Mouse (Mus musculus) layer of hippocampus, adult 2 months (tissue): ENCODE results near the gene Rin2. TPM values are rescaled to one million over a fixed set of nuclear protein-coding genes. Genes with fewer than 3 reads are reported as not detected.
"Not testable (repeated sequence)": the region's sequence is repeated elsewhere in the genome, so short reads cannot be mapped to it uniquely, and the experiment has no call there.

Experiments
- DNase-seq, 2 experiments: peaks; one replicate each; pipeline ENCODE4 v3.0.0; 2022; ENCODE audit warnings: low spot score in 2 of 2
- H3K27ac ChIP-seq: fragments of 200-600 bp; 2 replicates; pipeline ENCODE4 v1.8.1; 2022
- H3K4me3 ChIP-seq: fragments of 200-600 bp; 2 replicates; pipeline ENCODE4 v1.8.1; 2022; ENCODE audit warnings: mild to moderate bottlenecking
- CTCF ChIP-seq: fragments of 200-600 bp; conservative IDR thresholded peaks from 2 replicates; pipeline ENCODE4 v1.8.1; 2022; ENCODE audit warnings: antibody characterized with exemption, mild to moderate bottlenecking, moderate library complexity
- microRNA-seq, 2 experiments: library from miRNA; unstranded; fragments of <30 nt; microRNA quantifications; one replicate each; pipeline ENCODE4 v1.2.0; 2021
- total RNA-seq, 2 experiments: library from RNA; stranded (reverse); gene quantifications; 2 replicates each; pipeline ENCODE4 v1.2.3; 2021

Gene Rin2
- total RNA-seq, 2 experiments from 2014 or later: 33.3 to 33.9 TPM

- DNase-seq: no peak
- Histone ChIP-seq H3K4me3 (peak within 1 kb of the TSS; percentile 87), H3K27ac (peak within 1 kb of the TSS; percentile 94)
- TF ChIP-seq CTCF: no peak
Observed at GRCm38 (mm10) chr2:145901861-145902260, 226.8 kb downstream of the Rin2 start, which contains the start of gene Naa20. Naa20 (plus strand) TSS chr2:145902099.

GRCm38 (mm10) chr2:145903061-145903901, 228.3 kb downstream of the Rin2 start:
- DNase-seq: peak; percentile 90 to 93
- Histone ChIP-seq H3K4me3 (peak overlapping the region; percentile 87), H3K27ac (peak overlapping the region; percentile 94)
- peak; percentile 88 for TF ChIP-seq CTCF

DNA sequence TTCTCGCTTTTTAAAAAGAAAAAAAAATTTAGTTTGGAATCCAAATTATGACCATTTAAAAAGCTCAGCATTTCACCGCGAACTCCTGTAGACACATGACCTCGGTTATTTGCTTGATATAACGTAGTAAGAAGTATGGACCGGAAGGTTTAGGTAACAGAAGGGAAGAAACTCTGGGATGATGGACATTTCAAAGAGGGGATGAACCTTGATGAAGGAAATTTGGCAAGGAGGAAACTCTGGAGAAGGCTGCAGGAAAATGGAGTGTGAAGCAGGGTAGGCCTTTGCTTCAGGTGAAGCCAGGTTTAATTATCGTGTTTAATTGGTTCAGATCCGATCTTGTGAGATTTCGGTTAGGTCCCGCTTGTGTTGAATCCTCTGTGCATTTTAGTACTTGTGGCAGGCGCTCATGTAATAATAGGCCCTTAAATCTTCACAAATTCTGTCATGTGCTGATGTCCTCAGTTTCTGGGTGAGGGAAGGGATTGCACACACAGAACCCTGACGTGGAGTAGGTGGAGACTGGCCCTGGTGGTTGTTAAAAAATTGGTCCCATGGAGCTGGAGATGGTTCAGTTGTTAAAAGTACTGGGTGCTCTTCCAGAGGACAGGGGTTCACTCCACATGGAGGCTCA, 229.1 kb downstream of the Rin2 start:
- no peak for DNase-seq
- Histone ChIP-seq H3K27ac (peak overlapping the region; percentile 94), H3K4me3 (peak overlapping the region; percentile 87)
- TF ChIP-seq CTCF: no peak

DNA sequence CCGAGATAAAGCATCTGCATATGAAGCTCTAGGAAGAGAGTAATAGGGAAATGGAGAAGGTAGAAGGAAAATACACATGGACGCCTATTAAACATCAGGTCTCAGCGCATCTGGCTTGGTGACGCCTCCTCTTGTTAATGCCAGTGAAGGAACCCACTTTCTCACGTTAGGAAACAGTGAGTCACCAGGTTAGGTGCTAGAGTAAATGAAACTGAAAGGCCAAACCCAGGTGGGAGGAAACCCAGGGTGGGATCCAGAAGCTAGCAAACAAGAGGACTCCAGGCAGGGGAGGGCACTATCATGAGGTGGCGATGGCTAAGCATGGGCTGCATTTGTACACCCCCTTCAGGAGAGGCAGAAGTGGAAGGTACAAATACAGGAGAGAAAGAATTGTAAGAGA, 230.1 kb downstream of the Rin2 start:
- H3K27ac ChIP-seq: no peak overlapping the region
- no peak for DNase-seq
- TF ChIP-seq CTCF: no peak
- H3K4me3 ChIP-seq: no peak overlapping the region

GRCm38 (mm10) chr2:145905884-145906283, 230.9 kb downstream of the Rin2 start:
- not testable (repeated sequence) for H3K4me3 ChIP-seq, DNase-seq, H3K27ac ChIP-seq
- TF ChIP-seq CTCF: peak; percentile 73

DNA sequence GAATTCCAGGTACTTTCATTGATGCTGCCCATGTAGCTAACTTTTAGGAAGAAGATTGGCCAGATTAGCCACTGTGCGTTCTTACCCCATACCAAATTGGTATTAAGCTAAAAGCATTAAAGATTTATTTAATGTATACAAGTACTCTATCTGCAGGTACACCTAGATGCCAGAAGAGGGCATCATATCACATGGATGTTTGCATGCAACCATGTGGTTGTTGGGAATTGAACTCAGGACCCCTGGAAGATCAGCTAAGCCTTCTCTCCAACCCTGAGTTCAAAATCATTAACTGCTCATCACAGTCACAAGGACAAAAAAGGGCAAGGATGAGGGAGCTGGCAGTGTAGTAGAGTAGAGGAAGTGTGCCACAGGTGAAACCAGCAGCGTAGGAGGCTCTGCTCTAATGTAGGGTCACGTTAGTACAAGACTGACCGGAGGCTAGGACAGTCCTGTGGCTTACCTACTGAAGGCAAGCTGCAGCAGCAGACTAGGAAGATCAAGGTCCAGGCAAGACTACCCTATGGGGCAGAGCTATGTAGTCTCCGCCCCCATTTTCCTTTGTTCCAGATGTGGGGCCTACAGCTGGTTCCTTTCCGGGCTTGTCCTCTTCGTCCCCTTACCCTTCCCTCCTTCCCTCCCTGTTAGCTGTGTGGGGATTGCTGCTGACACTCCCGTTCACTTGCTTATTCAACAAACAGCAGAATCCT, 246.1 kb downstream of the Rin2 start:
- H3K4me3 ChIP-seq: no peak overlapping the region
- no peak overlapping the region for H3K27ac ChIP-seq
- TF ChIP-seq CTCF: peak; percentile 67
- no peak for DNase-seq

GRCm38 (mm10) chr2:145934339-145935231, 259.6 kb downstream of the Rin2 start, which contains the start of the genes Cfap61 and Crnkl1:
Cfap61 (plus strand) TSS chr2:145934784.
Crnkl1 (minus strand) TSS chr2:145935014.
- DNase-seq: peak; percentile 93 to 94
- no peak for TF ChIP-seq CTCF
- H3K27ac ChIP-seq: peak within 1 kb of the TSS; percentile 83

DNA sequence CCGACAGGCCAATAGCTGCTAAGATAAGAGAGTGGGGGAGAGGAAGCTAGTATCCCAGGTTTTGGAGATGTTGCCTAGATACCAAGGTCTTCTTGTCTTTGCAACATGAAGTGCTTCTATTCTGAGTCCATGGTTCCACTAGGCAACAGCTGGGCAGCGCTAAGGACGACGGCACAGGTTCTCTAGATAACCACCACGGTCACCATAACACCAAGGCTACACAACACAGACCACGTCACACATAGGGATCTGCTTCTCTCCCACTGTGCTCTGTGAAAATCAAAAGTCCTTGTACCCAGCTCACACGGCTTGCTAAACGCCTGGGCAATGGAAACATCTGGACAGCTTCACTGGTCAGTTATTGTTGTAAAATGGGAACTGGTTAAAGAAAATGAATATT, 262.0 kb downstream of the Rin2 start:
- TF ChIP-seq CTCF: no peak
- no peak overlapping the region for H3K27ac ChIP-seq

More at GRCm38 (mm10) chr2:145934339-145935231, 259.6 kb downstream of the Rin2 start, which contains the start of the genes Cfap61 and Crnkl1:
- H3K4me3 ChIP-seq: peak within 1 kb of the TSS; percentile 81

More for the DNA sequence above, 262.0 kb downstream of the Rin2 start:
- DNase-seq: no peak
- no peak overlapping the region for H3K4me3 ChIP-seq

Small RNA genes within 50 kb of the gene (microRNA-seq; reads per million reads assigned to microRNA genes)
- gene Gm25026: 0 reads per million in 2 experiments

Other genes starting within 250 kb of the Rin2 start
- 10 to 100 TPM; 64.5 to 66.8 TPM for gene Naa20, start 226.9 kb downstream of the Rin2 start, total RNA-seq